Mouse (Mus musculus): Measurements from ENCODE around the gene Commd2. TPM values are rescaled to one million over a fixed set of nuclear protein-coding genes. Genes with fewer than 3 reads are reported as not detected.

The Commd2 gene
- 10 to 100 TPM; 11.1 to 12.9 TPM for total RNA-seq (2021)
- long read RNA-seq, experiment 1, transcript Commd2-202 (5 exons, 2,992 nt), result major isoform, 11 of 24 reads
- long read RNA-seq, experiment 1, partial matches to known transcripts, result 7 of 24 reads
- long read RNA-seq, experiment 1, other reads (novel, unspliced or antisense), result 3 of 24 reads
- long read RNA-seq, experiment 2, transcript Commd2-202 (5 exons, 2,992 nt), result major isoform, 7 of 12 reads
- long read RNA-seq, experiment 2, partial matches to known transcripts, result 4 of 12 reads
- long read RNA-seq, experiment 2, other reads (novel, unspliced or antisense), result 0 of 12 reads

DNA sequence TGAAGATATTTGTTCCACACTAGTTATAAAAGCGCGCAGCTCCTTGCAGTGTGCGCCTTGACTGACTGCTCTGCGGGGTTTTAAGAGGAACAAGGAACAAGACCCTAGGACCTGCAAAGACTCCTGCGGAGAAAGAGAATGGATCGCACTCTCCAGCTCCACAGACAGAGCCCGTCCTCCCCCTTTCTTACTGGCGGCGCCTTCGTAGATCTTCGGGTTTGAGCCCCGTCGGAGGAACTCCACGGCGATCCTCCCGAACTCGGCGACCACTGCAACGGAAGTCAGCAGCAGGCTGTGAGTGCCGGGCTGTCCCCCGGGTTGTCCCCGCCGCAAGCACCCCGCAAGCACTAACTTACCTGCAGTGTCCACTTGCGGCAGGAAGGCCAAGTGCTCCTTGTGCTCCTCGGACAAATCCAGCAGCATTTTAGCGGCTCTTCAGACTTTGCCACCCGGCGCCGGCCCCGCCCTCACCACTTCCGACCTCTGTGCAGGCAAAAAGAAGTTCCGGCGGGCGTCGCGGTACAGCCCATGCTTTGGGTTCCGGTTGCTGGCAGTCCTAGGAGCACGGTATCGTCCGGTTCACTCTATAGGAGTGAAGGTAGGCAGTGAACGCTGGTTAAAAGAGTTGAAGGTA is at the start of gene Commd2:
Gene Commd2 (minus strand): TSS at position 485 of the 634 bp plus-strand sequence.
- DNase-seq (ENCODE audit: low spot score), result peak; percentile 88

DNA sequence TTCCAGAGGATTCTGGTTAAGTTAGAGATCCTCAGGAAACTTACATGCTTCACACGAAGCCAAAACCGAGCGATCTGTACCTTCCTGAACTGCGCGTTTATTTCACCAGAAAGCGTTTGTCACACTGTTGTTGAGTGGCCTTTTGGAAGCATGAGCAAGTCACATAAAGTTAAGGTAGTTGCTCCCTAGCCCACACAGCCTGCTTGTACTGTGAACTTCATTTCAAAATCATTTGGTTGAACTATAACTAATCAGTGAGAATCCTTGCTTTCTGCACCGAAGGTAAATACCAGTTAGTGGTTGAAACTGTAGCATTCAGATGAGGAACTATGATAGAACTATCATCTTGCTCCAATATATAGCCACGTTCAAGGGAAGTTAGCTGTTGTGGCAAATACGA is 45.3 kb upstream of the Commd2 start:
- no peak for DNase-seq (ENCODE audit: low spot score)

DNA sequence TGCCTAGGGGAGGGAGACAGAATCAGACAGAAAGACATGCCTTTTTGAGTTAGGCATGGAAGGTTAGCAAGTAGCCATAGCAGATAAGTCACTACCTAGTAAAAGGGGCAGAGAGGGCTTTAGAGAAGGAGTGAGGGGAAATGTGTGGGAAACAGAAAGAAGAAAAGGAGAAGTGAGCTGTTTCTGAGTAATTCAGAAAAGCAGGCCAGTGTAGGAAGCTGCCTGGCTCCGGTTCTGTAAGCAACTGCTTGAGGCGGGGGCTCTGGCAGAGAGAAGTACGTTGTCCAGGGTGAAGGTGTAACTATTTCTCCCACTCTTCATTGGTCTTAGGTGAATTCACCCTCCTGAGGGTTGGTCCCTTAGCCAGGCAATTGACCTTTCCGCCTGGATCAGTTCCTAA is 44.7 kb upstream of the Commd2 start:
- no peak for DNase-seq (ENCODE audit: low spot score)

DNA sequence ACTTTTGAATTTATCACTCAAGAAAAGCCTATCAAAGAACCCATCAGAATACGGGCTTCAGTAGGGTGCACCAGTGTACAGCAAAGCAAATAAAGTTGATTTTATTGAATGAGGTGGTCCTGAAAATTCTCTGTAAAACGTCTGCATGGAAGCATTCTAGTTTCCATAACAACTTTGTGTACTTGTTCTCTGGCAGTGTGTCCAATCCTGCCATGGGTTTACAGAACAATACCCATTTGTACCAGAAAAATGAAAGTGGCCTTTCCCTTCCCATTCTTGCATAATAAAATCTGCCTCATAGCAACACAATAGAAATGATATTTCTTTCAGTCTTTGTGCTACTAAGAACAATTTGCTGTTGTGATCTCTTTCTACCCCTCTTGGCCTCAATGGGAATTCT is 41.2 kb upstream of the Commd2 start, which contains the start of gene Ankub1:
Gene Ankub1 (minus strand): TSS at position 81 of the 400 bp plus-strand sequence.
- DNase-seq (ENCODE audit: low spot score), result no peak

DNA sequence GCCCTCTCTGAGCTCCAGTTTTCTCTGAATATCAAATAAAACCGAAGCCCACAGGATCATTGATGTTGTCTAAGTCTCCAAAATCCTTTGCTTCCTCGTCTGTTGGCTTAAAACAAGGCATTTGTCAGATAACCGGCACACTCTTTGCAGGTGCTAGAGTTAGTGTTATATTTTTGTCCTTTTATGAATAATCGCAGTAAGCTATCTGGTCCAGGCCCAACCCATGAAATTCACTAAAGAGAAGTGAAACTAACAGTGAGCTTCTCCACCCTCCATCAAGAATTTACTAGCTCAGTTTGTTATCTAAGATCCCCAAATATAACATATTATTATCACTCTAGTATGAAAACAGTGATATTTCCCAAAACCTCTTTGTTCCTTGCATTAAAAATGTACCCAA is 40.3 kb upstream of the Commd2 start:
- no peak for DNase-seq (ENCODE audit: low spot score)

DNA sequence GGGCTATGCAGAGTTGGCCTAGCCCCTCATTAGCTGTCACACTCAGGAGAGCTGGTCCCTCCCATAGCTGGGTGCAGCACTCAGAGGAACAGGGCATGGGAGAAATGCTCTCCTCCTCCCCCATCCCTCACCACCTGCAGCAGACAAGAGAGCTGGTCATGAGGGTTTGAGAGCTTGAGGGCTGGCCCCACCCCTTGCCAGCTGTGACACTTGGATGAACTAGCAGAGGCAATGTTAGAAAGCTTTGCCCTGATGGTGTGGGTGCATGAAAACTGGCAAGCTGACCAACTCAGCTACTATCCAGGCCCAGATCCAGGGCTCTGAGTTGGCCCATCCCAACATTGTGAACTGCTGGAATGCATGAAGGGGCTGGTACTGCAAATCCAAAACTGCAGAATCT is 26.3 kb upstream of the Commd2 start:
- DNase-seq (ENCODE audit: low spot score), result no peak

DNA sequence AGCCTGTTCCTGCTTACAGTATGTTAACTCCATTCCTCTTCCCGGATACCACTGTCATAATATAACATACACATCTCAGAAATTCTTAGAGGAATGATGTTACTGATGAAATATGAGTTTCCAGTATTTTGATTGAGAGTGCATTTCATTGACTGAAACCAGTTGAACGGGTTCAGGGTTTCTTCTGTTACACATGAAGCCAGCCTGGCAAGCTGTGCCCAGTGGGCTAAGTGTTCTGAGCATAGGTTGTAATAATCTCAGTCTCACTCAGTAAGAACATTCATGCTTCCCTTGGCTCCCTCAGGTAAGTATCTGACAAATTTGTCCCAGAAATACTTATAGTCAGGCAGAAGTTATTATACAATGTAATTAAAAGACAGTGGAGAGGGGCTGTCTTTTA is 22.6 kb upstream of the Commd2 start:
- DNase-seq (ENCODE audit: low spot score), result no peak

DNA sequence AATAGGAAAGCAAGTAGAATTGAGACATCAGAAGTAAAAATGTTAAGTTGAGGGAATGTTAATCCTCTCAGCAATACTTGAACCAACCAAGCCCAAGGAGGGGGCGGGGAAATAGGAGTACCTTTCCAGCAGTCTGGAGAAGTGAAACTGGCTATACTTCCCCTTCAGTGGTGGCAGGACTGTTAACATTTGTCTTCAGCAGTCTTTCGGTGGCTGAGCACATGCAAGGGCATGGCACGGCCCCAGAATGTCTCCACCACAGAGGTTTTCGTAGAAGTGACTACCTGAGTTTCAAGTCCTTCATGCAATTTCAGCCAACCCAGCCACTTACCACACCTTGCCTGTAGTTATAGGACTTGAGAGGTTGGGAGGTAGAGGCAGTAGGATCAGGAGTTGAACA is 22.1 kb upstream of the Commd2 start:
- DNase-seq (ENCODE audit: low spot score), result peak; percentile 6

DNA sequence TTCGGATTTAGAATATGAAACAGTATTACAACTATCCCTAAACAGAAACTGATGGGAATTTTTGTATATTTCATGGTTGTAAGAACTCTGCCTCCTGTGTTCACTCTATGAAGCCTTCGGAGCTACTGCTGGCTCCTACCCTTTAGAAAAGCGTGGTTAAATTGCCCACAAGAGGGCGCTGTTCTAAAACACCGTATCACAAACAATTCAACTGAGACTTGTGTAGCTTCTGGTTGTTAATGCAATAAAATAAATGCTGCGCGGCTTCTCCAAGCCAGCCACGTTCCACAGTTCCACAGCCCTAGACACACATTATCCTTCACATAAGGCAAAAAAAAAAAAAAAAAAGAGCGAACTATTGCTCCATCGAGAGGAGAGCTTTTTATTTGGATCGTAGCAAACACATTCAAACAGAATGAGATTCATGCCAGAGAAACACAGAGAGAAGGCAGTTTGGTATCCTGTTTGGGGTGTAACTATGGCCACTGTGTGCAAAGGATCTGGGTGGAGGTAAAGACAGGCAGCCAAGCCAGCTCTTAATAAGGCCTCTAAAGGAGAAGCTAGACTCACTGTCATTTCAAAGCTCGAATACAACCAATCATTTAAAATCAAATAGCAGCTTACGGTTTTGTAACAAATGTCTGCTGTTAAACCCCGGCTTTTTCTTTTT is 15.7 kb upstream of the Commd2 start:
- peak; percentile 77 for DNase-seq (ENCODE audit: low spot score)

DNA sequence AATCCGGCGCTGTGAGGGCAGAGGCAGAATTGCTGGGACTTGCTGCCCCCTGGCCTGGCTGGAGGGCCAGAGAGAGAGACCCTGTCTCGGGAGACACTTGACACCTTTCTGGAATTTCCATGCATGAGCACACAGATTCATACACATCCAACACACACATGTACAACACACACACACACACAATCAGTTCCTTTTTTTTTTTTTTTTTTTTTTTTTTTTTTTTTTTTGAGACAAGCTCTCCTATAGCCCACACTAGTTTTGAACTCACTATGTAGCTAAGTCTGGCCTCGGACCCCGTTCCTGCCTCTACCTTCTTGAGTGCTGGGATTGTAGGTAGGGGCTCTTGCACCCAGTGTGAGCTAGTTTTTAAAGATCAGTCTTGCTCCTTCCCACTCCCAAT is 14.4 kb upstream of the Commd2 start:
- no peak for DNase-seq (ENCODE audit: low spot score)

DNA sequence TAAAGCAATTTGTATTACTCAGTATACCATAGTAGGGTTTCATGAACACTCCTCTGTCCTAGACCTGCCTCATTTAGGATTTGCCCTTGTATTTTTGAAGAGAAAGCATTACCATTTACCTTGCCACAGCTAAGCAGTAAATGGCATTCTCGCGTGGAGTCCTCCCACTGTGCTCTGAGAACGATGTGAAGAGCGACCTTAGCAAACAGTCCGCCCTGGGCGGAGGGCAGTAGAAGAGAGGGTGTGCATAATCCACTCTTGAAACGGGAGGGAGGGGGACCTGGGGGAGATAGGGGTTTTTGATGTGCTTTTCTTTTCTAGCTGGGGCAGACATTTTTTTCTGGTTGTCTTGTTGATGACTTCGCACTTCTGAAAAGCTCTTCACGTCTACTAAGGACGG is 13.2 kb upstream of the Commd2 start:
- no peak for DNase-seq (ENCODE audit: low spot score)

DNA sequence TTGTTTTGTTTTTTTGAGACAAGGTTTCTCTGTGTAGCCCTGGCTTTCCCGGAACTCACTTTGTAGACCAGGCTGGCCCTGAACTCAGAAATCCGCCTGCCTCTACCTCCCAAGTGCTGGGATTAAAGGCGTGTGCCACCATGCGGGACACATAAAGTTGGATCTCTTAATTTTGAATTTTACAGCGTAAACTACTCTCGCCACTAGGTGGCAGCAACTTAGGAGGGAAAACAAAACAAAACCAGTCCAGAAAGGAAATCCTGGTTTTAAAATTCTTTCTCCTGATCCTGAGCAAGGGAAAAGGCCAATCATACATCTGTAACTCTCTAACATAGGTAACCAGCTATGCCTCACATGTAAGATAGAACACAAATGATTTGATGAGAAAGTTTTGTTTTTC is 12.2 kb upstream of the Commd2 start:
- DNase-seq (ENCODE audit: low spot score), result peak; percentile 43

DNA sequence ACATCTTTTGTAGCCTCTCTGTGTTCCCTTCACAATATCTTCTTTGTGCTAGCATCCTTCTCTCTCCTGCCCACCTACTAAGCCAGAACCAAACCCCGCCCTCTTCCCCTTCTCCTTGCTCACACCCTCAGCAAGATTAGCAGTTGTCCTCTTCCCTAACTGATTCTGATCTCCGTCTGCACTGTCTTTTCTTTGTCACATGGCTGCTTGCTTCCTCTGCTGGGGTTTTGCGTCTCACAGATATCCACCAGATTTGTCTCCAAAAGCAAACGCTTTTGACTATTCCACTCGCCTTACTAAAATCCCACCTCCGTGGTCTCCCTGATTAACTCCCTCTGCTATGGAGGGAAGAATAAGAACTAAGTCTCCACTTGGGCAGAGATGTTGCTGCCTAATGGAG is 7.1 kb upstream of the Commd2 start:
- DNase-seq (ENCODE audit: low spot score), result no peak

DNA sequence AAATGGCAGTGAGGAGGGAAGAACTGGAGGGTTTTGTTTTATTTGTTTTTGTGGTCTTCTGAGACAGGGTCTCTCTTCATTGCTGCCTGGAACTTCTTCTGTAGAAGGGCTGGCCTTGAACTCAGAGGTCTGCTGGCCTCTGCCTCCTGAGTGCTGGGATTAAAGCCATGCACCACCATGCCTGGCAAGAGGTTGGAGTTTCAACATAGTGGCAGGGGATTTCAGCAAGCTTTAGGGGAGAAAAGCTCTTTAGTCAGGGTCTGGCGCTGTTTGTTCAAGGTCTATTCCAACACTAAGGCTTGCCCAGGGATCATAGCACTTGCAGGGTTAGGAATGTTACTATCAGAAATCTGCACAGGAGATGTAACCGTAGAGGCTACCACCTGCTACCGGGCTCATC is 2.1 kb upstream of the Commd2 start:
- no peak for DNase-seq (ENCODE audit: low spot score)

DNA sequence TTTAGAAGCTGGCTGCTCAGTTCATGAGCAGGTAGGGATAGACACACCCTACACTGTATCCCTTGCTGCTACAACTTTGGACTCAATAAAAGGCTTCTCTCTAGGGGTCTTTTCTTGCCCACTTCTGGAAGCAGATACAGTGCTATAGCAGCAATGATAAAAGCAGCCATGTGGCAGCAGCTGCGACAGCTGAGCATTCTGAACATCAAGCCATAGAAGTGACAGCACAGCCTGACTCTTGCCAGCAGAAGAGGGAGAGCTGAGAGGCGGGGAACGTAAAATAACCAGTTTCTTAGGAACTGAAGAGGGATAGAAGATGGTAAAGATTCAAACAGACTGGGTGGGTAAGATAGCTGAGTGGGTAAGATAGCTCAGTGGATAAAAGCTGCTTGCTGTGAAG is 970 bp upstream of the Commd2 start:
- DNase-seq (ENCODE audit: low spot score), result no peak

DNA sequence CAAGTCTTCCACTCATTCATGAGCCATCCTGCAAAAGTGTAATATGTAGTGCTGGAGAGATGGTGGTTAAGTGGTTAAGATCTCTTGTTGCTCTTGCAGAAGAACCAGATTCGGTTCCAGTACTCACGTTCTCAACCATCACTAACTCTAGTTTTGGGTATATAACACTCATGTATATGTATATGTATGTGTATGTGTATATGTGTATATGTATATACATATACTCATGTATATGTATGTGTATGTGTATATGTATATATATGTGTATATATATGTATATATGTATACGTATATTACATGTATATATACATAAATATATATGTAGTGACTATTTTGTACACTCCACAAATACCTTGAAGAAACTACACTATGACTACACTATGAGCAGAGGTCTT is 347 bp upstream of the Commd2 start:
- DNase-seq (ENCODE audit: low spot score), result no peak

DNA sequence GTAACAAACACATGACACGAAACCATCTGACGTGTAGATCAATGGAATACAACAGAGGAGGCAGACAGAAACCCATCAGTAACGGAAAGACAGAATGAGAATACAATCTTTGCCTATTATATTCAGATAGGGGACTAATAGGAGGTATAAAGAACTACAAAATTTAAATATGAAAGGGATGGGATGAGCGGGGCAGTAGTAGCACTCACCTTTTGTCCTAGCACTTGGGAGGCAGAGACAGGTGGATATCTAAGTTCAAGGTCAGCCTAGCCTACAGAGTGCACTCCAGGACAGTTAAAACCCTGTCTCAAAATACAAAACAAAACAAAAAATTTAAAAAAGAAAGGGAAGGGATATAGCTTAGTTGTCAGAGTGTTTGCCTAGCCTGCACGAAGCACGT is 8.3 kb downstream of the Commd2 start:
- DNase-seq (ENCODE audit: low spot score), result no peak

DNA sequence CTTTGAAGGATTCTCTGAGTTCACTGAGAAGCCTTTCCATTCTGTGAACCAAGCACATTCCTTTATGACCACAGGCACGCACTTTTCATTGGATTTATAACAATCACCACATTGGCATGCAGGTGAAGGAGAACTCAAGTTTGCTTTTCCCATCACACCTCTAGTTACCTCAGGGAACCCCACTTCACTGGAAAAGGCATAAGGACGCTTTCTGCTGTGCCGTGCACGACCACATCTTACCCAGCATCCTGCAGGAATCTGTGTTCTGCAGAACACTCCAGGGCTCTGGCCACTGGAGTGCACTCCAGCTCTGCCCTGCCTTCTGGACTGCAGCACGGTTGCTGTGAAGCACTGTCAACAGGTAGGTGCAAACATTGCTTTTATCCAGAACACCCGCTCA is 13.9 kb downstream of the Commd2 start:
- no peak for DNase-seq (ENCODE audit: low spot score)

DNA sequence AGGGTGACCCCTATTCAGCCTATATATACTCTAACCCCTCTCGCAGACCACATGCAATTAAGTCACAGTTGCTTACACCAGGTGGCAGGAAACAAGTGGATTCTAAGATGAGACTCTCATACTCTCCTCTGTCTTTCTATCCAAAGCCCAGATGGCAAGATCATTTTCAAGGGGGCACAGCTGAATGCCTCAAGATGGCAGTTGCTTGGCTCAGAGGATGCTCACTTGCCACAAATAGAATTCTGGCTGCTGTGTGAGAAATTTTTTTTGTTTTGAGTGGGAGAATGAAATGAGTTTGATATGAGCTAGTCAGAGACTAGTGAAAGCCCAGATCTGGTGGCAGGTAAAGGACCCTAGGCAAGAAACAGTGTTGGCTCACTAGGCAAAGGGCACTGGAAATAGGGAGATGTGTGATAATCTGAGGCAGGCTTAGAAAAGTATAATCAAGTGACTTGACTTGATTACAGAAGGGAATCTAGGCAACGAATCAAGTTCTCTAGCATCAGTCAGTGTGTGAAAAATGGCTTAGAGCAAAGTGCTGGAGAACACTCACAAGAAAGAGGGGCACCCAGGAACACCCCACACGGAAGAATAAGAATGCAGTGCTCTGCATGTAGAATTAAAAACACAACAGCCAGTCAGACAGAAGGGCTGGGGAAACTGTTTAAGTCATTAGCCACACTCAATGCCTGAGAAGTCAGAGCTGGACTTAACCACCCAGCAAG is 16.6 kb downstream of the Commd2 start:
- no peak for DNase-seq (ENCODE audit: low spot score)

DNA sequence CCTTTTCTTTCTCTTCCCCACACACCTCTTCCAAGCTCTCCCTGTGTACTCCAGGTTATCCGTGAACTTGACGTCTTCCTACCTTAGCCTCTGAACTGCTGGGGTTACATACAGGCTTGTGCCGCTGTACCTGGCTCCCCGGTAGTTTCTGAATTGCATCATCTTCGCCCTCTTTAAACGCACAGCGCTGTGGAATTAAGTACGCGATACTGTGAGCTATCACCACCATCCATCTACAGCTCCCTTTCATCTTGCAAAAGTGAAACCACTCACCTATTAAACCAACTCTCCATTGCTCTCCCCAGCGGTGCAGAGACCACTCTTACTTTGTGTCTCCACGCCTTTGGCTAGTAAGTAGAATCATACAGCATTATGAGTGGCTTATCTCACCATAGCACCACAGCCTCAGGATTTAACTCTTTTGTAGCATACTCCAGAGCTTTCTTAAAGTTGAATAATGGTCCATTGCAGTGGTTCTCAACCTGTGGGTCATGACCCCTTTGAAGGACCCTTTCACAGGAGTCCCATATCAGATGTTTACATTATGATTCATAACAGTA is 24.5 kb downstream of the Commd2 start:
- no peak for DNase-seq (ENCODE audit: low spot score)

DNA sequence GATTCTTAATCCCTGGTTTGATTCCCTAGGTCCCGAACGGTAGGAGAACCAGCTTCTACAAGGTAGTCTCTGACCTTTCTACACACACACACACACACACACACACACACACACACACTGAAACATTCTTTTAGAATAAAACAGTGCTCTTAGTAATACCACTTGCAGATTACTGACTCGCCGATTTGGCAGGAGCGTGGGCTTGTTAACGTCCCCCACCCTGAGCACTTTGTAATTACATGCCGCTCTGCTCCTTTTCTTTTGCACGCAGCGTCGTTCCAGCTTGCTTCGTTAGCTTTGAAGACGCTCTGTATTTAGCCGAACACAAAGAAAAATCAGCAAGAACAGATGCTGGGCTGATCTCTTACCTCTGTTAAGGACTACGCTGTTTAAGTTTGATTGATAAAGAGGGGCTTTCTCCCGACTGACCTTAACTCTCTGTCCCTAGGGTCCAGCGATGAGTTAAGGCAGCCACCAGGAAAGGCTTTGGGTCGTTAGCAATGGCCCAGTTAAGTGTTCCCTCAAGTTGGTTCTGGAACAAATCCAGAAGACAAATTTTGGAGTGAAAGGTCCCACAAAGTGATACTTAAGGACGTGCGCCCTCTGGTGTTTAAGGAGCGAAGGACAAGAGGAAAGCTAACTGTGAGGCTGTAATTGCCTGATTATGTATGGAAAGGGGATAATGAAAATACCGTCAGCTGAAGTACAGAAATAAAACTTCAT is 26.1 kb downstream of the Commd2 start:
- DNase-seq (ENCODE audit: low spot score), result peak; percentile 73

Measured in gastrocnemius, adult 18-20 months (tissue).